Mouse (Mus musculus): ENCODE measurements around the gene Tspan33. TPM values are rescaled to one million over a fixed set of nuclear protein-coding genes. Genes with fewer than 3 reads are reported as not detected.
A peak's percentile ranks its signal among the peaks of the same experiment; 100 is the strongest.

Tspan33 gene
- polyA plus RNA-seq, 1 experiment from 2014 or later: 16.0 TPM

- H3K27me3 ChIP-seq (ENCODE audit: insufficient read depth, poor library complexity, severe bottlenecking): 0 out of 2 replicates have a peak, but pooled peaks cover 6% of the 10 kb centered on the region
Observed at GRCm38 (mm10) chr6:29681853-29682252, 12.2 kb upstream of the Tspan33 start.

GRCm38 (mm10) chr6:29684686-29685085 lies 9.3 kb upstream of the Tspan33 start:
- whole genome bisulfite sequencing: 86% methylated on average over 4 of the region's 4 CpGs
- no peaks in the 10 kb centered on the region for H3K9me3 ChIP-seq
- H3K4me3 ChIP-seq: no peak overlapping the region
- no peaks in the 10 kb centered on the region for H3K36me3 ChIP-seq
- no peaks in the 10 kb centered on the region for H3K4me1 ChIP-seq
- H3K27ac ChIP-seq: no peak overlapping the region
- no peak for DNase-seq (ENCODE audit: low spot score)
- peaks cover 10% of the 10 kb centered on the region; the same call in 1 of the 2 replicates for H3K27me3 ChIP-seq (ENCODE audit: insufficient read depth, poor library complexity, severe bottlenecking)

More at GRCm38 (mm10) chr6:29681853-29682252, 12.2 kb upstream of the Tspan33 start:
- no peak overlapping the region for H3K27ac ChIP-seq
- H3K9me3 ChIP-seq: no peaks in the 10 kb centered on the region
- no peak for DNase-seq (ENCODE audit: low spot score)
- no peaks in the 10 kb centered on the region for H3K36me3 ChIP-seq
- WGBS: 66% methylated on average over 4 of the region's 4 CpGs
- no peak overlapping the region for H3K4me3 ChIP-seq
- H3K4me1 ChIP-seq: no peaks in the 10 kb centered on the region

- WGBS: 81% methylated on average over 4 of the region's 4 CpGs
- Histone ChIP-seq H3K4me3 (no peak overlapping the region), H3K27ac (no peak overlapping the region), H3K27me3 (ENCODE audit: insufficient read depth, poor library complexity, severe bottlenecking) (peaks cover 19% of the 10 kb centered on the region; the same call in 1 of the 2 replicates), H3K9me3 (no peaks in the 10 kb centered on the region), H3K36me3 (no peaks in the 10 kb centered on the region), H3K4me1 (no peaks in the 10 kb centered on the region)
- DNase-seq (ENCODE audit: low spot score): no peak
Observed at GRCm38 (mm10) chr6:29685952-29686351, 8.1 kb upstream of the Tspan33 start.

GRCm38 (mm10) chr6:29689458-29689857 lies 4.6 kb upstream of the Tspan33 start:
- Histone ChIP-seq H3K27ac (no peak overlapping the region), H3K9me3 (no peaks in the 10 kb centered on the region), H3K4me1 (peaks cover under 1% of the 10 kb centered on the region; the same call in 1 of the 2 replicates), H3K4me3 (no peak overlapping the region), H3K27me3 (ENCODE audit: insufficient read depth, poor library complexity, severe bottlenecking) (peaks cover 47% of the 10 kb centered on the region), H3K36me3 (no peaks in the 10 kb centered on the region)
- 69% methylated on average over 8 of the region's 8 CpGs for WGBS
- DNase-seq (ENCODE audit: low spot score): no peak

- H3K4me3 ChIP-seq: peak overlapping the region; percentile 90
- H3K4me1 ChIP-seq: peaks cover 18% of the 10 kb centered on the region
- DNase-seq (ENCODE audit: low spot score): no peak
- peaks cover 55% of the 10 kb centered on the region for H3K27me3 ChIP-seq (ENCODE audit: insufficient read depth, poor library complexity, severe bottlenecking)
- peak overlapping the region; percentile 91 for H3K27ac ChIP-seq
- no peaks in the 10 kb centered on the region for H3K9me3 ChIP-seq
- no peaks in the 10 kb centered on the region for H3K36me3 ChIP-seq
- 4% methylated on average over 35 of the region's 35 CpGs for WGBS
Observed at GRCm38 (mm10) chr6:29694375-29695289, 610 bp downstream of the Tspan33 start.

- WGBS: 46% methylated on average over 3 of the region's 3 CpGs
- peaks cover 18% of the 10 kb centered on the region for H3K4me1 ChIP-seq
- peaks cover 48% of the 10 kb centered on the region for H3K27me3 ChIP-seq (ENCODE audit: insufficient read depth, poor library complexity, severe bottlenecking)
- H3K9me3 ChIP-seq: no peaks in the 10 kb centered on the region
- DNase-seq (ENCODE audit: low spot score): no peak
- H3K27ac ChIP-seq: peak overlapping the region; percentile 91
- H3K4me3 ChIP-seq: peak overlapping the region; percentile 90
- H3K36me3 ChIP-seq: no peaks in the 10 kb centered on the region
Observed at GRCm38 (mm10) chr6:29695290-29695674, 1.3 kb downstream of the Tspan33 start.

GRCm38 (mm10) chr6:29695975-29696374 lies 2.0 kb downstream of the Tspan33 start:
- H3K27me3 ChIP-seq (ENCODE audit: insufficient read depth, poor library complexity, severe bottlenecking): peaks cover 46% of the 10 kb centered on the region
- H3K27ac ChIP-seq: peak overlapping the region; percentile 91
- no peak for DNase-seq (ENCODE audit: low spot score)
- H3K4me1 ChIP-seq: peaks cover 18% of the 10 kb centered on the region
- WGBS: 65% methylated on average over 7 of the region's 7 CpGs
- no peaks in the 10 kb centered on the region for H3K36me3 ChIP-seq
- H3K4me3 ChIP-seq: peak overlapping the region; percentile 90
- H3K9me3 ChIP-seq: no peaks in the 10 kb centered on the region

- H3K4me1 ChIP-seq: peaks cover 18% of the 10 kb centered on the region
- H3K27me3 ChIP-seq (ENCODE audit: insufficient read depth, poor library complexity, severe bottlenecking): peaks cover 37% of the 10 kb centered on the region
- H3K9me3 ChIP-seq: no peaks in the 10 kb centered on the region
- no peak for DNase-seq (ENCODE audit: low spot score)
- no peak overlapping the region for H3K4me3 ChIP-seq
- H3K27ac ChIP-seq: peak overlapping the region; percentile 69; the same call in 1 of the 2 replicates
- no peaks in the 10 kb centered on the region for H3K36me3 ChIP-seq
Observed at GRCm38 (mm10) chr6:29697139-29697538, 3.1 kb downstream of the Tspan33 start.

- Histone ChIP-seq H3K4me1 (peaks cover 18% of the 10 kb centered on the region), H3K27me3 (ENCODE audit: insufficient read depth, poor library complexity, severe bottlenecking) (peaks cover 33% of the 10 kb centered on the region), H3K9me3 (no peaks in the 10 kb centered on the region), H3K27ac (peak overlapping the region; percentile 59; the same call in 1 of the 2 replicates), H3K4me3 (no peak overlapping the region), H3K36me3 (no peaks in the 10 kb centered on the region)
- peak; percentile 95 for DNase-seq (ENCODE audit: low spot score)
- 32% methylated on average over 3 of the region's 3 CpGs for WGBS
Observed at GRCm38 (mm10) chr6:29697548-29697947, 3.5 kb downstream of the Tspan33 start.

GRCm38 (mm10) chr6:29699085-29699745 lies 5.2 kb downstream of the Tspan33 start:
- Histone ChIP-seq H3K4me3 (no peak overlapping the region), H3K4me1 (peaks cover 18% of the 10 kb centered on the region), H3K9me3 (no peaks in the 10 kb centered on the region), H3K27me3 (ENCODE audit: insufficient read depth, poor library complexity, severe bottlenecking) (peaks cover 21% of the 10 kb centered on the region), H3K36me3 (no peaks in the 10 kb centered on the region), H3K27ac (peak overlapping the region; percentile 67; the same call in 1 of the 2 replicates)
- no peak for DNase-seq (ENCODE audit: low spot score)
- 82% methylated on average over 7 of the region's 7 CpGs for WGBS

GRCm38 (mm10) chr6:29701051-29701450 lies 7.0 kb downstream of the Tspan33 start:
- DNase-seq (ENCODE audit: low spot score): peak; percentile 96
- H3K36me3 ChIP-seq: no peaks in the 10 kb centered on the region
- 51% methylated on average over 6 of the region's 6 CpGs for WGBS
- H3K4me1 ChIP-seq: 0 out of 2 replicates have a peak, but pooled peaks cover 6% of the 10 kb centered on the region
- peak overlapping the region; percentile 72; the same call in 1 of the 2 replicates for H3K27ac ChIP-seq
- H3K4me3 ChIP-seq: no peak overlapping the region
- H3K27me3 ChIP-seq (ENCODE audit: insufficient read depth, poor library complexity, severe bottlenecking): peaks cover 10% of the 10 kb centered on the region
- H3K9me3 ChIP-seq: no peaks in the 10 kb centered on the region

- peaks cover 5% of the 10 kb centered on the region for H3K27me3 ChIP-seq (ENCODE audit: insufficient read depth, poor library complexity, severe bottlenecking)
- H3K9me3 ChIP-seq: no peaks in the 10 kb centered on the region
- H3K27ac ChIP-seq: peak overlapping the region; percentile 72; the same call in 1 of the 2 replicates
- no peak for DNase-seq (ENCODE audit: low spot score)
- H3K4me3 ChIP-seq: no peak overlapping the region
- 0 out of 2 replicates have a peak, but pooled peaks cover 12% of the 10 kb centered on the region for H3K4me1 ChIP-seq
- no peaks in the 10 kb centered on the region for H3K36me3 ChIP-seq
- whole genome bisulfite sequencing: 87% methylated on average over 3 of the region's 3 CpGs
Observed at GRCm38 (mm10) chr6:29702126-29702525, 8.1 kb downstream of the Tspan33 start.

GRCm38 (mm10) chr6:29704143-29704542 lies 10.1 kb downstream of the Tspan33 start:
- WGBS: 77% methylated on average over 5 of the region's 5 CpGs
- DNase-seq (ENCODE audit: low spot score): no peak
- Histone ChIP-seq H3K36me3 (no peaks in the 10 kb centered on the region), H3K4me3 (no peak overlapping the region), H3K9me3 (no peaks in the 10 kb centered on the region), H3K27me3 (ENCODE audit: insufficient read depth, poor library complexity, severe bottlenecking) (peaks cover 4% of the 10 kb centered on the region; the same call in 1 of the 2 replicates), H3K27ac (no peak overlapping the region), H3K4me1 (peaks cover 18% of the 10 kb centered on the region)
